Mouse (Mus musculus) forebrain, embryonic 14.5 days (tissue): ENCODE measurements around the gene Tex37. TPM values are rescaled to one million over a fixed set of nuclear protein-coding genes. Genes with fewer than 3 reads are reported as not detected.

Source experiments
- ATAC-seq: fragments of 200-750 bp; cut with Nextera tagmentation; 2 replicates; pipeline ENCODE4 v1.8.0; 2017; ENCODE audit warnings: mild to moderate bottlenecking, moderate library complexity
- DNase-seq: peaks from one replicate; pipeline ENCODE4 v3.0.0-alpha.2; 2015; ENCODE audit warnings: low spot score
- H3K27ac ChIP-seq: fragments of 300-500 bp; sonication (generic); 2 replicates; pipeline ENCODE4 v1.5.1; 2014; ENCODE audit warnings: low read depth, mild to moderate bottlenecking, control low read depth, low read length, moderate library complexity
- H3K27me3 ChIP-seq: fragments of 300-500 bp; sonication (generic); replicated peaks from 2 replicates; pipeline ENCODE4 v1.6.1; 2014; ENCODE audit warnings: low read length, control low read depth, mixed read lengths; ENCODE audit not compliant: control insufficient read depth, insufficient read depth
- H3K36me3 ChIP-seq: fragments of 300-500 bp; sonication (generic); 2 replicates; pipeline ENCODE4 v1.6.1; 2014; ENCODE audit warnings: low read length, control low read depth; ENCODE audit not compliant: control insufficient read depth, insufficient read depth
- H3K4me1 ChIP-seq: fragments of 300-500 bp; sonication (generic); 2 replicates; pipeline ENCODE4 v1.6.1; 2014; ENCODE audit warnings: antibody characterized with exemption, low read length, control low read depth; ENCODE audit not compliant: control insufficient read depth, insufficient read depth
- H3K4me2 ChIP-seq: fragments of 300-500 bp; sonication (generic); 2 replicates; pipeline ENCODE4 v1.6.1; 2014; ENCODE audit warnings: mild to moderate bottlenecking, control low read depth, low read length
- H3K4me3 ChIP-seq: fragments of 300-500 bp; sonication (generic); 2 replicates; pipeline ENCODE4 v1.5.1; 2014; ENCODE audit warnings: low read depth, low read length, control low read depth
- H3K9ac ChIP-seq: fragments of 300-500 bp; sonication (generic); 2 replicates; pipeline ENCODE4 v1.6.1; 2014; ENCODE audit warnings: mild to moderate bottlenecking, low read length, control low read depth, moderate library complexity
- H3K9me3 ChIP-seq: fragments of 300-500 bp; sonication (generic); replicated peaks from 2 replicates; pipeline ENCODE4 v1.6.1; 2016; ENCODE audit warnings: low read length, control low read depth, mixed read lengths; ENCODE audit not compliant: control insufficient read depth
- WGBS: fragments of 180-500 bp; shearing (Covaris S2); extraction: QIAGEN DNeasy Blood & Tissue Kit; methylation state at CpG from one replicate; pipeline ENCODE4 v1.1.7; 2014; 5-methylcytosine and 5-hydroxymethylcytosine counted together
- polyA plus RNA-seq: library from polyadenylated mRNA; unstranded; fragments of >200 nt; fragmentation: Nextera tagmentation; extraction: Ambion mirVana; gene quantifications from 2 replicates; pipeline ENCODE4 v1.2.1, GENCODE M21; 2014

The Tex37 gene
- polyA plus RNA-seq, 1 experiment from 2014 or later, result not detected

- H3K9me3 ChIP-seq, result no peaks in the 10 kb centered on the region
- ATAC-seq (no peak), DNase-seq (no peak)
- no peaks in the 10 kb centered on the region for H3K27me3 ChIP-seq
- no peak overlapping the region for H3K4me2 ChIP-seq
- no peak overlapping the region for H3K27ac ChIP-seq
- 79% methylated on average over 4 of the region's 4 CpGs for WGBS
- H3K36me3 ChIP-seq, result peaks cover 19% of the 10 kb centered on the region
- no peak overlapping the region for H3K9ac ChIP-seq
- no peak overlapping the region for H3K4me3 ChIP-seq
- peaks cover 3% of the 10 kb centered on the region for H3K4me1 ChIP-seq
Observed at GRCm38 (mm10) chr6:70910285-70910684, 8.4 kb downstream of the Tex37 start.

- H3K27ac ChIP-seq, result no peak overlapping the region
- no peaks in the 10 kb centered on the region for H3K9me3 ChIP-seq
- H3K4me2 ChIP-seq, result no peak overlapping the region
- peaks cover 21% of the 10 kb centered on the region for H3K36me3 ChIP-seq
- 94% methylated on average over 7 of the region's 7 CpGs for whole genome bisulfite sequencing
- ATAC-seq, result no peak
- H3K9ac ChIP-seq, result no peak overlapping the region
- H3K27me3 ChIP-seq, result no peaks in the 10 kb centered on the region
- peaks cover 3% of the 10 kb centered on the region for H3K4me1 ChIP-seq
- no peak for DNase-seq
- H3K4me3 ChIP-seq, result no peak overlapping the region
Observed at GRCm38 (mm10) chr6:70909572-70909971, 9.2 kb downstream of the Tex37 start.

GRCm38 (mm10) chr6:70903689-70904088, 15.0 kb downstream of the Tex37 start:
- H3K9ac ChIP-seq, result no peak overlapping the region
- DNase-seq (no peak), ATAC-seq (no peak)
- no peaks in the 10 kb centered on the region for H3K27me3 ChIP-seq
- peaks cover 42% of the 10 kb centered on the region for H3K36me3 ChIP-seq
- 82% methylated on average over 5 of the region's 5 CpGs for WGBS
- H3K4me2 ChIP-seq, result no peak overlapping the region
- H3K4me3 ChIP-seq, result no peak overlapping the region
- H3K4me1 ChIP-seq, result peaks cover 12% of the 10 kb centered on the region
- no peak overlapping the region for H3K27ac ChIP-seq
- no peaks in the 10 kb centered on the region for H3K9me3 ChIP-seq

- Histone ChIP-seq H3K4me2 (no peak overlapping the region), H3K4me3 (no peak overlapping the region), H3K36me3 (peaks cover 55% of the 10 kb centered on the region), H3K27ac (no peak overlapping the region; the same call in 1 of the 2 replicates), H3K9ac (no peak overlapping the region), H3K9me3 (no peaks in the 10 kb centered on the region), H3K27me3 (no peaks in the 10 kb centered on the region), H3K4me1 (peaks cover 12% of the 10 kb centered on the region)
- DNase-seq (peak; percentile 67), ATAC-seq (peak; percentile 60)
- WGBS, result 5% methylated on average over 8 of the region's 8 CpGs
Observed at GRCm38 (mm10) chr6:70899594-70900003, 19.1 kb downstream of the Tex37 start.

GRCm38 (mm10) chr6:70898166-70898565, 20.6 kb downstream of the Tex37 start:
- H3K27me3 ChIP-seq, result no peaks in the 10 kb centered on the region
- no peak overlapping the region for H3K27ac ChIP-seq
- no peak for ATAC-seq
- H3K9me3 ChIP-seq, result no peaks in the 10 kb centered on the region
- H3K36me3 ChIP-seq, result peaks cover 58% of the 10 kb centered on the region
- H3K4me3 ChIP-seq, result no peak overlapping the region
- no peak overlapping the region for H3K9ac ChIP-seq
- 76% methylated on average over 6 of the region's 6 CpGs for WGBS
- no peak overlapping the region for H3K4me2 ChIP-seq
- DNase-seq, result no peak
- peaks cover 12% of the 10 kb centered on the region for H3K4me1 ChIP-seq

GRCm38 (mm10) chr6:70887993-70888392, 30.7 kb downstream of the Tex37 start:
- H3K27me3 ChIP-seq, result no peaks in the 10 kb centered on the region
- no peak for ATAC-seq
- peaks cover 82% of the 10 kb centered on the region for H3K36me3 ChIP-seq

GRCm38 (mm10) chr6:70880714-70881304, 37.9 kb downstream of the Tex37 start:
- no peaks in the 10 kb centered on the region for H3K9me3 ChIP-seq
- ATAC-seq (peak; percentile 73), DNase-seq (peak; percentile 77)
- peaks cover 53% of the 10 kb centered on the region for H3K36me3 ChIP-seq
- H3K27me3 ChIP-seq, result no peaks in the 10 kb centered on the region
- peaks cover 3% of the 10 kb centered on the region; the same call in 1 of the 2 replicates for H3K4me1 ChIP-seq
- H3K4me2 ChIP-seq, result no peak overlapping the region
- H3K4me3 ChIP-seq, result no peak overlapping the region
- H3K9ac ChIP-seq, result no peak overlapping the region
- no peak overlapping the region for H3K27ac ChIP-seq
- WGBS, result 14% methylated on average over 5 of the region's 5 CpGs

More at GRCm38 (mm10) chr6:70887993-70888392, 30.7 kb downstream of the Tex37 start:
- WGBS, result 92% methylated on average over 11 of the region's 11 CpGs
- no peak overlapping the region for H3K4me3 ChIP-seq
- no peaks in the 10 kb centered on the region for H3K4me1 ChIP-seq
- no peak overlapping the region for H3K4me2 ChIP-seq
- H3K27ac ChIP-seq, result no peak overlapping the region
- no peak overlapping the region for H3K9ac ChIP-seq
- H3K9me3 ChIP-seq, result no peaks in the 10 kb centered on the region
- no peak for DNase-seq

- Histone ChIP-seq H3K4me1 (peaks cover 3% of the 10 kb centered on the region), H3K27ac (no peak overlapping the region), H3K9ac (no peak overlapping the region), H3K4me2 (no peak overlapping the region), H3K27me3 (no peaks in the 10 kb centered on the region), H3K9me3 (no peaks in the 10 kb centered on the region), H3K36me3 (peaks cover 15% of the 10 kb centered on the region), H3K4me3 (no peak overlapping the region)
- 91% methylated on average over 1 of the region's 1 CpGs for WGBS
- ATAC-seq, result no peak
- no peak for DNase-seq
Observed at GRCm38 (mm10) chr6:70875017-70875416, 43.7 kb downstream of the Tex37 start.

- ATAC-seq, result no peak
- DNase-seq, result no peak
- 83% methylated on average over 5 of the region's 5 CpGs for WGBS
- Histone ChIP-seq H3K4me3 (no peak overlapping the region), H3K36me3 (peaks cover 8% of the 10 kb centered on the region), H3K4me1 (peaks cover 3% of the 10 kb centered on the region), H3K9me3 (no peaks in the 10 kb centered on the region), H3K27ac (no peak overlapping the region), H3K9ac (no peak overlapping the region), H3K27me3 (no peaks in the 10 kb centered on the region), H3K4me2 (no peak overlapping the region)
Observed at GRCm38 (mm10) chr6:70874035-70874775, 44.5 kb downstream of the Tex37 start.
